Mouse (Mus musculus) G1E (cell line): ENCODE measurements around the gene Synm.

Source experiments
- CTCF ChIP-seq: IDR thresholded peaks from 2 replicates; pipeline ENCODE4 v1.5.1; 2012; ENCODE audit warnings: low read depth, low read length, inconsistent platforms, mixed read lengths
- GATA2 ChIP-seq: IDR thresholded peaks from 2 replicates; pipeline ENCODE4 v1.6.1; 2012; ENCODE audit warnings: low read depth, low read length, inconsistent platforms, borderline replicate concordance
- POLR2AphosphoS5 ChIP-seq: IDR thresholded peaks from 2 replicates; pipeline ENCODE4 v1.6.1; 2012; ENCODE audit warnings: low read depth, low read length, inconsistent platforms; ENCODE audit not compliant: insufficient replicate concordance
- TAL1 ChIP-seq: conservative IDR thresholded peaks from 2 replicates; pipeline ENCODE4 v1.6.1; 2012; ENCODE audit warnings: low read depth, low read length, inconsistent platforms, mixed read lengths

DNA sequence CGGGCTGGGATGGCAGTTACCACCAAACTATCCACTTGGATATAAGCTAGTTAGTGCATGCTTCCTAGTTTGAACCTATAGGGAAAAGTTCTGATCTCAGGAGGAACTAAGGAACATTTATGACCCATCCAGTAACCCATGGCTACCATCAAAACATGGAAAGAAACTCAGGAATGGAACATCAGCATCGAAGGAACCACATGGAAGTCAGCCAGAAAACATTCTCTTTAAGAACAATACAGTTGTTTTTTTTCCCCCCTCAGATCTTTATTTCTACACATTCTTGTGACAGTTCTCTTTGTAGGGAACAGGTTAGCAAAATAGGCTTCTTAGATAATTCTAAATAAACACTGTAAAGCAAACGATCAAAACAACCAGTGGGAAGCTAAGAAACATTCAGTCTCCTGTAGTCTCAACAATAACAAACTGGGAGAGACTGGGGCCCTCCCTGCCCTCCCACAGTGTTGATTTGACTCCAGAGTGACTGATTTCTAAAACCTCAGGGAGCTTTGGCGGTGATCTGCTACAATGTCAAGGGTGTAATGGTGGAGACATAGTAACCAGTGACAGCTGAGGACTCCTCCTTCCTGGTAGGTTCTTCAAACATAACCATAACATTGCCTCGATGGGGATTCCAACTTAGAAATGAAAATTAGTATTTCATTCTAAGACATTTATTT, 29.0 kb downstream of the Synm start:
- TF ChIP-seq CTCF (no peak), POLR2AphosphoS5 (no peak), GATA2 (no peak), TAL1 (no peak)
